Mouse (Mus musculus) brain, embryonic 14.5 days (tissue): Measurements from ENCODE around the gene Ampd3. TPM values are rescaled to one million over a fixed set of nuclear protein-coding genes. Genes with fewer than 3 reads are reported as not detected.

Experiments used
- DNase-seq: peaks from one replicate; pipeline ENCODE4 v3.0.0-alpha.2; 2011; ENCODE audit warnings: low read depth
- CTCF ChIP-seq: fragments of 200-500 bp; IDR thresholded peaks from 2 replicates; pipeline ENCODE4 v1.5.1; 2012; ENCODE audit warnings: inconsistent platforms, mild to moderate bottlenecking, moderate library complexity, borderline replicate concordance; ENCODE audit not compliant: insufficient read depth, insufficient read length; ENCODE audit errors: extremely low read depth
- POLR2A ChIP-seq: fragments of 200-500 bp; IDR thresholded peaks from 2 replicates; pipeline ENCODE4 v1.6.1; 2012; ENCODE audit warnings: mild to moderate bottlenecking, inconsistent platforms, borderline replicate concordance; ENCODE audit not compliant: poor library complexity, insufficient read depth, insufficient read length, severe bottlenecking; ENCODE audit errors: extremely low read depth
- polyA plus RNA-seq: library from polyadenylated mRNA; depleted of rRNA; stranded (reverse); fragments of >200 nt; gene quantifications from 2 replicates; pipeline ENCODE4 v1.2.3, GENCODE M21; 2012; rRNA removed

Ampd3 gene
- polyA plus RNA-seq, 1 experiment, result 7.6 TPM

DNA sequence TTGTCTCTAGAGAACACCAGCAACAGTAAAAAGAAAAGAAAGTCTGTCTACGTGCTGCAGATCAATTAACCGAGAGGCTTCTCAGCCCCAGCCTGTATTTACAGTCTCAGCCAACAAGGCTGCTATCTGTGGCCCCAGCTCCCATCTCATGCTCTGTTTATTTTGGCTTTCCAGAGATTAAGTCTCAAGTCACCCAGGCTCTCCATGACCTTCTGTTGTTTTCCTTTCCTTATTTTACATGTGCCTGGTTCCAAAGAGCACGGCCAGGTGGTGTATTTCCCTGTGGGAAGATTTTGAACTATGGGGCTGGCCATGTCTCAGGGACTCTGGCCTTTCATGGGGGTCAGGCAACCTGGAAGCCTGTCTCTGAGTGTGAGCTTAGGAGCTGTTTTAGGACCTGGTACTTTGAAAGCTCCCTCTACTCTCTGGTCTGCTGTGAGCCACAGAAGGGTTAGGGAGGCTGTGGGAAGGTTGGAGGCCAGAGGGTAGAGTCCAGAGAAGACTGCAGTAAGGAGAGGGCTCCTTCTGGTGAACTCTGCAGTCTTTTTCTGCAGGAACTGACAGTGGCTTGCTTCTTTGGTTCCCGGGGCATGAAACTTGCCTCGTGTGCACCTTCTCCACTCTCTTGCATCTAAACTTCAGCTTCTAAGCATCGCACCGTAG lies 83.7 kb downstream of the Ampd3 start:
- TF ChIP-seq POLR2A (no peak), CTCF (no peak)

GRCm38 (mm10) chr7:110853611-110854010 lies 85.6 kb downstream of the Ampd3 start:
- TF ChIP-seq POLR2A (no peak), CTCF (no peak)
- no peak for DNase-seq

More for the DNA sequence above, 83.7 kb downstream of the Ampd3 start:
- no peak for DNase-seq

- peak; percentile 34 for DNase-seq
- TF ChIP-seq CTCF (no peak), POLR2A (no peak)
These were observed 86.5 kb downstream of the Ampd3 start for GRCm38 (mm10) chr7:110854519-110854918.

- peak; percentile 64 for DNase-seq
- TF ChIP-seq CTCF (no peak), POLR2A (no peak)
These were observed 87.0 kb downstream of the Ampd3 start for GRCm38 (mm10) chr7:110854927-110855546.

DNA sequence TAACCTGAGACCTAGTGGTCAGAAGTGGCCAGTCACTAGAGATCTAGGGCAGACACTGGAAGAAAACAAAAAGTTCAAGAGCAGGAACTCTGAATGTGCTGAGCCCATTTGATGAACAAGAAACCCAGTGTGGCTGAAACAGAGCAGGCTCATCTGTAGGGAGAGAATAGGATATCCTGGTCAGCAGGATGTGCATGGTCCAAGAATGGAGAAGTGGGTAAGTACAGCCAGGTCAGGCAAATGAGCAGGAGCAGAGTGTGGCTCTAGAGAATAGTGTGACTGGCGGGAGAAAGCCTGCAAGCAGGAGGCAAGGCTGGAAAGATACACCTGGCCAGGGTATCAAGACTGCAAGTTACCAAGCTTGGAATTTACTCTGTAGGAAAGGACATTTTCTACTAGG lies 87.6 kb downstream of the Ampd3 start:
- TF ChIP-seq POLR2A, result no peak
- no peak for TF ChIP-seq CTCF
- DNase-seq, result no peak

DNA sequence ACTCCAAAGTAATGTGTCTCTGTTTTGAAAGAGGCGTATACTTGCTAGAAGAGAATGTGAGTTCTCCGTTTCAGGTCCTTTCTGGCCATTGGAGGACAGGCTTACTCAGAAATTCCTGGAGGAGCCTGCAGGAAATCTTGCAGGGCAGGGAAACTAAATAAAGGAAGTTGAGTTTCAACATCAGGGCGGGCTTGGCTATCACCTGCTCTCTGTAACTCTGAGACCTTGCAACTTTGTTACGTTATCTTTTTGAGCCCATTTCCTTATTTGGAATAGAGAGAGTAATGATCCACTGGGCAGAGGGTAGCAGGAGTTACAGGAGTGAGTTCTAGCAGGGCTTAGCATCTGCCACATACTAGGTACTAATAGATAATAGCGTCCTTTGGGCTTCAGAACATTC lies 92.1 kb downstream of the Ampd3 start:
- no peak for TF ChIP-seq CTCF
- TF ChIP-seq POLR2A, result no peak
- no peak for DNase-seq

Other genes with a start within 250 kb of the Ampd3 start
- gene Sbf2, start 153.3 kb upstream of the Ampd3 start, polyA plus RNA-seq, result 67.9 and 79.0 TPM in 2 replicates
- gene Adm, start 140.5 kb upstream of the Ampd3 start, polyA plus RNA-seq, result 1.2 and 1.4 TPM in 2 replicates
- gene Rnf141, start 76.3 kb downstream of the Ampd3 start, polyA plus RNA-seq, result 31.2 and 39.8 TPM in 2 replicates
- 4.7 and 4.9 TPM in 2 replicates for gene Lyve1, start 95.0 kb downstream of the Ampd3 start, polyA plus RNA-seq
- 0.74 and 1.7 TPM in 2 replicates for gene Mrvi1, start 214.3 kb downstream of the Ampd3 start, polyA plus RNA-seq